Mouse (Mus musculus) bone marrow macrophage, adult 2 months (primary cell): ENCODE results near the gene Snx1.

Source experiments
- CTCF ChIP-seq: IDR thresholded peaks from 2 replicates; pipeline ENCODE4 v1.5.1; 2012; ENCODE audit warnings: low read depth, mild to moderate bottlenecking, low read length, moderate library complexity
- POLR2A ChIP-seq: IDR thresholded peaks from 2 replicates; pipeline ENCODE4 v1.6.1; 2012; ENCODE audit warnings: mild to moderate bottlenecking, low read depth, low read length, borderline replicate concordance

- TF ChIP-seq POLR2A, result no peak
- no peak for TF ChIP-seq CTCF
These were observed 40.8 kb upstream of the Snx1 start for GRCm38 (mm10) chr9:66167222-66167621.
